Mouse (Mus musculus) intestine, embryonic 16.5 days (tissue): ENCODE data around the gene Dst. TPM values are rescaled to one million over a fixed set of nuclear protein-coding genes. Genes with fewer than 3 reads are reported as not detected.

Experiments
- ATAC-seq: fragments of 200-750 bp; cut with Nextera tagmentation; 2 replicates; pipeline ENCODE4 v1.8.0; 2017; ENCODE audit warnings: moderate TSS enrichment, moderate library complexity
- H3K27ac ChIP-seq: fragments of 300-500 bp; sonication (generic); 2 replicates; pipeline ENCODE4 v1.5.1; 2014; ENCODE audit warnings: mild to moderate bottlenecking, low read length
- H3K27me3 ChIP-seq: fragments of 300-500 bp; sonication (generic); replicated peaks from 2 replicates; pipeline ENCODE4 v1.6.1; 2014; ENCODE audit warnings: low read length, control low read depth, mixed read lengths; ENCODE audit not compliant: control insufficient read depth, insufficient read depth
- H3K36me3 ChIP-seq: fragments of 300-500 bp; sonication (generic); 2 replicates; pipeline ENCODE4 v1.6.1; 2014; ENCODE audit warnings: low read length, control low read depth; ENCODE audit not compliant: control insufficient read depth, insufficient read depth
- H3K4me1 ChIP-seq: fragments of 300-500 bp; sonication (generic); 2 replicates; pipeline ENCODE4 v1.6.1; 2014; ENCODE audit warnings: low read length, control low read depth, mixed read lengths; ENCODE audit not compliant: control insufficient read depth, insufficient read depth
- H3K4me2 ChIP-seq: fragments of 300-500 bp; sonication (generic); 2 replicates; pipeline ENCODE4 v1.6.1; 2014; ENCODE audit warnings: low read depth, low read length, control low read depth
- H3K4me3 ChIP-seq: fragments of 300-500 bp; sonication (generic); 2 replicates; pipeline ENCODE4 v1.5.1; 2014; ENCODE audit warnings: mild to moderate bottlenecking, low read length
- H3K9ac ChIP-seq: fragments of 300-500 bp; sonication (generic); 2 replicates; pipeline ENCODE4 v1.6.1; 2014; ENCODE audit warnings: low read depth, low read length
- H3K9me3 ChIP-seq: fragments of 300-500 bp; sonication (generic); 2 replicates; pipeline ENCODE4 v1.6.1; 2016; ENCODE audit warnings: low read length, control low read depth; ENCODE audit not compliant: control insufficient read depth
- WGBS: fragments of 180-500 bp; shearing (Covaris S2); extraction: QIAGEN DNeasy Blood & Tissue Kit; methylation state at CpG from one replicate; pipeline ENCODE4 v1.1.7; 2014; 5-methylcytosine and 5-hydroxymethylcytosine counted together
- polyA plus RNA-seq: library from polyadenylated mRNA; unstranded; fragments of >200 nt; fragmentation: Nextera tagmentation; extraction: Ambion mirVana; gene quantifications from 2 replicates; pipeline ENCODE4 v1.2.1, GENCODE M21; 2015

Gene Dst
- polyA plus RNA-seq, 1 experiment from 2014 or later = 15.1 TPM

- Histone ChIP-seq H3K27me3 (no peaks in the 10 kb centered on the region), H3K9ac (no peak overlapping the region), H3K36me3 (no peaks in the 10 kb centered on the region), H3K4me2 (no peak overlapping the region), H3K27ac (no peak overlapping the region), H3K9me3 (no peaks in the 10 kb centered on the region), H3K4me3 (no peak overlapping the region), H3K4me1 (peaks cover 13% of the 10 kb centered on the region)
- WGBS = 93% methylated on average over 5 of the region's 5 CpGs
- no peak for ATAC-seq
Measured at GRCm38 (mm10) chr1:34125148-34125547, 217.1 kb downstream of the Dst start.

- Histone ChIP-seq H3K36me3 (no peaks in the 10 kb centered on the region), H3K27me3 (no peaks in the 10 kb centered on the region), H3K4me3 (no peak overlapping the region), H3K4me2 (no peak overlapping the region), H3K27ac (no peak overlapping the region), H3K9ac (no peak overlapping the region), H3K4me1 (peaks cover 8% of the 10 kb centered on the region), H3K9me3 (no peaks in the 10 kb centered on the region)
- ATAC-seq = peak; percentile 22; the same call in 1 of the 2 replicates
- WGBS = 62% methylated on average over 15 of the region's 15 CpGs
Measured at GRCm38 (mm10) chr1:34127714-34128474, 219.9 kb downstream of the Dst start.

GRCm38 (mm10) chr1:34128796-34129195 is 220.8 kb downstream of the Dst start:
- no peaks in the 10 kb centered on the region for H3K36me3 ChIP-seq
- H3K9me3 ChIP-seq = no peaks in the 10 kb centered on the region
- H3K27ac ChIP-seq = no peak overlapping the region
- H3K27me3 ChIP-seq = no peaks in the 10 kb centered on the region
- no peak overlapping the region for H3K4me3 ChIP-seq
- no peak overlapping the region for H3K4me2 ChIP-seq
- H3K4me1 ChIP-seq = peaks cover 12% of the 10 kb centered on the region
- 90% methylated on average over 2 of the region's 2 CpGs for WGBS
- no peak overlapping the region for H3K9ac ChIP-seq
- ATAC-seq = no peak

GRCm38 (mm10) chr1:34129691-34130090 is 221.7 kb downstream of the Dst start:
- no peak overlapping the region for H3K4me2 ChIP-seq
- ATAC-seq = peak; percentile 69
- H3K4me1 ChIP-seq = peaks cover 18% of the 10 kb centered on the region
- H3K27me3 ChIP-seq = no peaks in the 10 kb centered on the region
- no peak overlapping the region for H3K4me3 ChIP-seq
- H3K9ac ChIP-seq = no peak overlapping the region
- no peaks in the 10 kb centered on the region for H3K36me3 ChIP-seq
- 54% methylated on average over 9 of the region's 9 CpGs for WGBS
- no peaks in the 10 kb centered on the region for H3K9me3 ChIP-seq
- no peak overlapping the region for H3K27ac ChIP-seq

GRCm38 (mm10) chr1:34130804-34131203 is 222.8 kb downstream of the Dst start:
- peaks cover 21% of the 10 kb centered on the region for H3K4me1 ChIP-seq
- H3K4me2 ChIP-seq = no peak overlapping the region
- H3K9ac ChIP-seq = no peak overlapping the region
- H3K36me3 ChIP-seq = no peaks in the 10 kb centered on the region
- H3K27me3 ChIP-seq = no peaks in the 10 kb centered on the region
- WGBS = 85% methylated on average over 10 of the region's 10 CpGs
- ATAC-seq = no peak
- H3K27ac ChIP-seq = no peak overlapping the region
- H3K9me3 ChIP-seq = no peaks in the 10 kb centered on the region
- H3K4me3 ChIP-seq = no peak overlapping the region

GRCm38 (mm10) chr1:34132875-34133274 is 224.8 kb downstream of the Dst start:
- H3K4me3 ChIP-seq = no peak overlapping the region
- ATAC-seq = peak; percentile 30; the same call in 1 of the 2 replicates
- 73% methylated on average over 16 of the region's 16 CpGs for WGBS
- H3K27me3 ChIP-seq = no peaks in the 10 kb centered on the region
- H3K4me1 ChIP-seq = peaks cover 17% of the 10 kb centered on the region
- no peaks in the 10 kb centered on the region for H3K36me3 ChIP-seq
- H3K27ac ChIP-seq = no peak overlapping the region
- H3K9me3 ChIP-seq = no peaks in the 10 kb centered on the region
- no peak overlapping the region for H3K9ac ChIP-seq
- H3K4me2 ChIP-seq = no peak overlapping the region

GRCm38 (mm10) chr1:34135535-34135934 is 227.5 kb downstream of the Dst start:
- Histone ChIP-seq H3K4me2 (no peak overlapping the region), H3K4me3 (no peak overlapping the region), H3K9me3 (no peaks in the 10 kb centered on the region), H3K27me3 (no peaks in the 10 kb centered on the region), H3K9ac (no peak overlapping the region), H3K4me1 (peaks cover 24% of the 10 kb centered on the region), H3K36me3 (no peaks in the 10 kb centered on the region), H3K27ac (no peak overlapping the region)
- WGBS = 79% methylated on average over 3 of the region's 3 CpGs
- ATAC-seq = peak; percentile 51; the same call in 1 of the 2 replicates

GRCm38 (mm10) chr1:34139191-34139853 is 231.3 kb downstream of the Dst start:
- Histone ChIP-seq H3K4me2 (no peak overlapping the region), H3K4me3 (no peak overlapping the region), H3K9me3 (no peaks in the 10 kb centered on the region), H3K9ac (no peak overlapping the region), H3K36me3 (no peaks in the 10 kb centered on the region), H3K27me3 (no peaks in the 10 kb centered on the region), H3K27ac (no peak overlapping the region), H3K4me1 (peaks cover 19% of the 10 kb centered on the region)
- WGBS = 71% methylated on average over 13 of the region's 13 CpGs
- no peak for ATAC-seq

GRCm38 (mm10) chr1:34139871-34140471 is 231.9 kb downstream of the Dst start:
- Histone ChIP-seq H3K4me1 (peaks cover 15% of the 10 kb centered on the region), H3K9me3 (no peaks in the 10 kb centered on the region), H3K4me2 (no peak overlapping the region), H3K27ac (peak overlapping the region; percentile 42; the same call in 1 of the 2 replicates), H3K36me3 (no peaks in the 10 kb centered on the region), H3K9ac (no peak overlapping the region), H3K4me3 (no peak overlapping the region), H3K27me3 (no peaks in the 10 kb centered on the region)
- 57% methylated on average over 6 of the region's 6 CpGs for WGBS
- peak; percentile 94 for ATAC-seq
